In the genomic region with DNA sequence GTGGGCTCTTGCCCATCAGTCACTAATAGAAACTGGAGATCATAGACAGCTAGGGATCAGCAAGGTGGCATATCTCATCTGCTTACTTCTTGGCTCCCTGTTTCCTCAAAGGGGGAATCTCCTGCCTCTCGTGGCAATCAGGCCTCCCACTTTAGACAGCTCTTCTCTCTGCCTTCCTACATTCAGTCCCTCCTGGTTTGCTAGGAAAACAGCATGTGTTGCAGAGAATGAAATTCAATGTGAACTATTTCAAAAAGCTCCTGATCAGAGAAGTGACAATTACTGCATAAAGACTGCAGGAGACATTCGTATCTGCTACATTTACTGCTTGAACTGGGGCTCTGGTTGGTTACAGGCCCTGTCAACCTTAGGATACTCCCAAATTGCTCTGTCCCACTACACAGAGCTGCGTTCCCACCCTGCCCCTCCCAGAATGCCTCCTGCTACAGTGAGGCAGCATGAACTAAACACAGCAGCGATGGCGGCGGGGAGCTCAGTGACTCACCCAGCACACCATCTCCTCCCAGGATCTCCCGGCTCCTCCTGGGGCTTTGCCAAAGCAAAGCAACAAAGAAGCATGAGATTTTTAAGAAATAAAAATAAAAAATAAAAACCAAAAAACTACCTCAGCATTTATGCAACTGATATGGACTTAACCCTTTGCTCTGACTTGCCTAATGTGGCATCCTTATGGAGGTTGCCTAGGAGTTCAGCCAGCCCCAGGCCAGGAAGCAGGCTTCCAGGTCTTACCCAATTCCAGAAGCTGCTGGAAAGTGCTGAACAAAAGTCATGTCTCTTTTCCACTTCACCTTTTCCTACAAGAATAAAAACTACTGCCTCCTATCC, we compare ENCODE assay signal across 8 mouse cellular contexts. TPM values are rescaled to one million over a fixed set of nuclear protein-coding genes. Genes with fewer than 3 reads are reported as not detected.
DNase-seq lines count a peak whose midpoint lies in the region; ATAC-seq and TF ChIP-seq lines count a peak whose summit lies in the region.

No protein-coding gene starts in this region.

- POLR2A ChIA-PET in Patski (lab: Charles Lee): interaction anchor here (0.7 to 2.4 kb wide), 3 partner anchors 19 to 39 kb away, joined by 3 to 11 read pairs (median 3); no protein-coding TSS in a partner anchor

- ATAC-seq in Patski: peak; percentile 67

- in situ Hi-C loops in Patski (cut with MboI; ENCODE audit: low pct_unique_long_range_greater_than_20kb): no loop called here

- intact Hi-C loops in left cerebral cortex, postnatal 36 days (cut with DNase I): loop anchor here (5.0 kb wide), 1 partner anchor 40 kb away; a partner anchor contains a TSS

- TF ChIP-seq CTCF in Patski (IDR thresholded peaks at IDR 0.05): no peak

- peak; percentile 80 for DNase-seq in adrenal gland, adult 2 months
- no peak for DNase-seq in adrenal gland, postnatal 4 days (ENCODE audit: low spot score in 2 of 2)
- DNase-seq in layer of hippocampus, adult 18-20 months (ENCODE audit: low spot score in 2 of 2): peak; percentile 57 to 66
- DNase-seq in layer of hippocampus, postnatal 36 days: no peak
- DNase-seq in Patski (ENCODE audit: low read depth, low spot score): no peak
- DNase-seq in left cerebral cortex, postnatal 36 days (ENCODE audit: low spot score in 2 of 2): peak; percentile 54 to 70
- DNase-seq in cerebellum, postnatal 10 days: no peak
- DNase-seq in cerebellum, adult 11-12 months: no peak

- no peaks in the 10 kb centered on the region for H3K27me3 ChIP-seq in Patski

- CTCF ChIA-PET in Patski (lab: Charles Lee): interaction anchor here (1.0 to 1.7 kb wide), 9 partner anchors 9 to 34 kb away, joined by 3 to 6 read pairs (median 3); no protein-coding TSS in a partner anchor

RNA-seq across cellular contexts. Expression of a gene that starts 34.7 kb away (rescaled TPM):
- total RNA-seq in adrenal gland, adult 2 months (2021): 1 to 10 TPM; 1.9 to 6.3 TPM
- polyA plus RNA-seq in adrenal gland, adult 2 months (2012; rRNA removed): 4.7 and 7.4 TPM in 2 replicates
- 10 to 100 TPM; 13.4 to 14.8 TPM for total RNA-seq in adrenal gland, postnatal 4 days (2021)
- total RNA-seq in layer of hippocampus, adult 18-20 months (2021): 10 to 100 TPM; 12.7 to 13.9 TPM
- total RNA-seq in layer of hippocampus, postnatal 36 days (2021): 10 to 100 TPM; 17.5 to 18.7 TPM
- 7.6 TPM for polyA plus RNA-seq in Patski (2021)
- 10 to 100 TPM; 14.9 to 16.0 TPM for total RNA-seq in left cerebral cortex, postnatal 36 days (2021)

RNA-seq across cellular contexts. Expression of a gene that starts 39.8 kb away (rescaled TPM):
- total RNA-seq in adrenal gland, adult 2 months (2021): 10 to 100 TPM; 70.2 to 71.5 TPM
- 104 and 124 TPM in 2 replicates for polyA plus RNA-seq in adrenal gland, adult 2 months (2012; rRNA removed)
- 10 to 100 TPM; 74.7 to 81.2 TPM for total RNA-seq in adrenal gland, postnatal 4 days (2021)
- 100 to 1,000 TPM; 114 to 118 TPM for total RNA-seq in layer of hippocampus, adult 18-20 months (2021)
- 100 to 1,000 TPM; 111 to 118 TPM for total RNA-seq in layer of hippocampus, postnatal 36 days (2021)
- 76.9 TPM for polyA plus RNA-seq in Patski (2021)
- total RNA-seq in left cerebral cortex, postnatal 36 days (2021): 100 to 1,000 TPM; 134 to 160 TPM

Comparison
In these comparisons a context has a peak if more than half of its experiments do, and no peak if none do; other contexts are left out.
1. DNase-seq: peak in adrenal gland, adult 2 months (single experiment), layer of hippocampus, adult 18-20 months (2 of 2) and left cerebral cortex, postnatal 36 days (2 of 2); none in adrenal gland, postnatal 4 days (0 of 2), layer of hippocampus, postnatal 36 days (0 of 2), Patski (single experiment), cerebellum, postnatal 10 days (0 of 2) and cerebellum, adult 11-12 months (single experiment).